Mouse (Mus musculus) heart, embryonic 15.5 days (tissue): ENCODE data around the gene Tdo2. TPM values are rescaled to one million over a fixed set of nuclear protein-coding genes. Genes with fewer than 3 reads are reported as not detected.
A peak's percentile ranks its signal among the peaks of the same experiment; 100 is the strongest.

Experiments used
- ATAC-seq: fragments of 200-750 bp; cut with Nextera tagmentation; replicated peaks from 2 replicates; pipeline ENCODE4 v1.8.0; 2017; ENCODE audit warnings: low read depth, moderate TSS enrichment; ENCODE audit not compliant: insufficient number of reproducible peaks, insufficient read depth, low FRiP score
- H3K27ac ChIP-seq: fragments of 300-500 bp; sonication (generic); 2 replicates; pipeline ENCODE4 v1.5.1; 2015; ENCODE audit warnings: mild to moderate bottlenecking, inconsistent platforms
- H3K27me3 ChIP-seq: fragments of 300-500 bp; sonication (generic); 2 replicates; pipeline ENCODE4 v1.6.1; 2015; ENCODE audit warnings: inconsistent platforms
- H3K36me3 ChIP-seq: fragments of 300-500 bp; sonication (generic); 2 replicates; pipeline ENCODE4 v1.6.1; 2015; ENCODE audit warnings: mild to moderate bottlenecking, inconsistent platforms
- H3K4me1 ChIP-seq: fragments of 300-500 bp; sonication (generic); replicated peaks from 2 replicates; pipeline ENCODE4 v1.6.1; 2015; ENCODE audit warnings: inconsistent platforms
- H3K4me2 ChIP-seq: fragments of 300-500 bp; sonication (generic); 2 replicates; pipeline ENCODE4 v1.6.1; 2015; ENCODE audit warnings: inconsistent platforms, mild to moderate bottlenecking, moderate library complexity
- H3K4me3 ChIP-seq: fragments of 300-500 bp; sonication (generic); 2 replicates; pipeline ENCODE4 v1.5.1; 2015; ENCODE audit warnings: mild to moderate bottlenecking, inconsistent platforms
- H3K9ac ChIP-seq: fragments of 300-500 bp; sonication (generic); 2 replicates; pipeline ENCODE4 v1.6.1; 2015; ENCODE audit warnings: mild to moderate bottlenecking, inconsistent platforms
- H3K9me3 ChIP-seq: fragments of 300-500 bp; sonication (generic); replicated peaks from 2 replicates; pipeline ENCODE4 v1.6.1; 2016; ENCODE audit warnings: inconsistent platforms
- WGBS: fragments of 180-500 bp; shearing (Covaris S2); methylation state at CpG from one replicate; pipeline ENCODE4 v1.1.7; 2015; ENCODE audit warnings: mixed read lengths; 5-methylcytosine and 5-hydroxymethylcytosine counted together
- polyA plus RNA-seq: library from polyadenylated mRNA; unstranded; fragments of >200 nt; fragmentation: Nextera tagmentation; extraction: Ambion mirVana; gene quantifications from 2 replicates; pipeline ENCODE4 v1.2.1, GENCODE M21; 2015

Tdo2 gene
- polyA plus RNA-seq: 0.33 and 0.55 TPM in 2 replicates

- no peak within 1 kb of the TSS for H3K27ac ChIP-seq
- H3K27me3 ChIP-seq: no peaks in the 10 kb centered on the region
- no peak for ATAC-seq
Measured at GRCm38 (mm10) chr3:81976102-81976501, at the start of gene Tdo2. TSS of gene Tdo2 (minus strand) at chr3:81976202.

DNA sequence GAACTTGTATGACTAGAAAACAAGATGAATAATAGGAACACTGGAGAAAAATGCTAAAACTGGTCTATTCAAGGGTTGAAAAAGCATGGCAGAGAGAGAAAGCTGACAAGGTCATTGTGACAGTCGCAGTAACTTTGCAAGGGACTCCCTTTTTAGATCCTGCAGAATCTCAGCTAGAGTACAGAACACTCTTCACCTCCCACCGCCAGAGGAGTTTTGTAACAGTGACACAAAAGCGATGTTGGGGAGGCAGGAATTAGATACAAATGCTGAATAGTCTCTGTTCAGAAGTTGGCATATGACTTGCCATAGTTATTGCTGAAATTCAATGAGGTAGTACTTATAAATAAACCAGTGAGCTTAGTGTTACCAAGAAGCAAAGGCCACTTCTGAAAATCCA lies 47.1 kb upstream of the Tdo2 start:
- no peak for ATAC-seq
- H3K9ac ChIP-seq: no peak overlapping the region
- H3K27ac ChIP-seq: no peak overlapping the region
- H3K36me3 ChIP-seq: no peaks in the 10 kb centered on the region
- no peak overlapping the region for H3K4me3 ChIP-seq
- WGBS: 43% methylated on average over 3 of the region's 3 CpGs
- no peaks in the 10 kb centered on the region for H3K27me3 ChIP-seq
- H3K9me3 ChIP-seq: no peaks in the 10 kb centered on the region
- H3K4me1 ChIP-seq: no peaks in the 10 kb centered on the region
- no peak overlapping the region for H3K4me2 ChIP-seq

More at GRCm38 (mm10) chr3:81976102-81976501, at the start of gene Tdo2:
- H3K4me1 ChIP-seq: no peaks in the 10 kb centered on the region
- H3K4me2 ChIP-seq: no peak within 1 kb of the TSS
- no peaks in the 10 kb centered on the region for H3K9me3 ChIP-seq
- no peak within 1 kb of the TSS for H3K4me3 ChIP-seq
- no peak within 1 kb of the TSS for H3K9ac ChIP-seq
- no peaks in the 10 kb centered on the region for H3K36me3 ChIP-seq

- H3K27me3 ChIP-seq: no peaks in the 10 kb centered on the region
- no peaks in the 10 kb centered on the region for H3K4me1 ChIP-seq
- 84% methylated on average over 8 of the region's 8 CpGs for WGBS
- H3K9ac ChIP-seq: no peak overlapping the region
- H3K4me3 ChIP-seq: no peak overlapping the region
- H3K9me3 ChIP-seq: no peaks in the 10 kb centered on the region
- ATAC-seq: no peak
- H3K4me2 ChIP-seq: no peak overlapping the region
- no peaks in the 10 kb centered on the region for H3K36me3 ChIP-seq
- no peak overlapping the region for H3K27ac ChIP-seq
Measured at GRCm38 (mm10) chr3:82022421-82022920, 46.5 kb upstream of the Tdo2 start.

DNA sequence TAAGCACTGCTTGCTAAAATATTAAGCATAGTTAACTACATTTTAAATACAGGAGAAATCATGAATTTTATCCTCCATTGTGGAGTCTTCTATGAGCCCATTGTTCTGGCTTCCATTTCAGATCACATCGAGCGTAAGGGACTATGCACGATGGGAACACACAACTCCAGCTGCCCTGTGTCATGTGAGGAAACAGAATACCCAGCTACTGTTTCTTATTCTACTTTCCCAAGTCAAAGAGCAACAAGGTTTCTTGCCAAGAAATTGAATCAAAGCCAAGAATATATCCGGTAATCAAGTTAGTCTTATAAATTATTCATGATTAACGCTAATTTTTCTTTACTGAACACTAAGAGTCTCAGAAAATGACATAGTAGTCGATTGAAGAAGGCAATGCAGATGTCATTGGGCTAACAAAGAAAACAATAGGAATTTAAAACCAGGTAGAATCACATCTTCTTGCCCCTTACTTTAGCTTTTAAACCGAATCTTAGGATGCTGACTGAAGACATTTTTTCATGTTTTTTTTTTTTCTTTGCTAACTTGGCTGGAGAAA lies 38.2 kb upstream of the Tdo2 start:
- Histone ChIP-seq H3K9ac (no peak overlapping the region), H3K4me3 (no peak overlapping the region), H3K36me3 (no peaks in the 10 kb centered on the region), H3K27ac (no peak overlapping the region), H3K27me3 (no peaks in the 10 kb centered on the region), H3K4me1 (no peaks in the 10 kb centered on the region), H3K4me2 (no peak overlapping the region), H3K9me3 (no peaks in the 10 kb centered on the region)
- ATAC-seq: no peak
- 62% methylated on average over 7 of the region's 7 CpGs for WGBS

- H3K27me3 ChIP-seq: no peaks in the 10 kb centered on the region
- no peak for ATAC-seq
- H3K9me3 ChIP-seq: no peaks in the 10 kb centered on the region
- H3K36me3 ChIP-seq: no peaks in the 10 kb centered on the region
- no peak overlapping the region for H3K27ac ChIP-seq
- 86% methylated on average over 1 of the region's 1 CpGs for WGBS
- H3K4me3 ChIP-seq: no peak overlapping the region
- H3K4me1 ChIP-seq: no peaks in the 10 kb centered on the region
- no peak overlapping the region for H3K4me2 ChIP-seq
- H3K9ac ChIP-seq: no peak overlapping the region
Measured at GRCm38 (mm10) chr3:82007002-82007401, 31.0 kb upstream of the Tdo2 start.

GRCm38 (mm10) chr3:81995988-81996387 lies 20.0 kb upstream of the Tdo2 start:
- no peak for ATAC-seq
- Histone ChIP-seq H3K9me3 (no peaks in the 10 kb centered on the region), H3K9ac (no peak overlapping the region), H3K4me1 (no peaks in the 10 kb centered on the region), H3K27me3 (no peaks in the 10 kb centered on the region), H3K4me2 (no peak overlapping the region), H3K27ac (no peak overlapping the region), H3K36me3 (no peaks in the 10 kb centered on the region), H3K4me3 (no peak overlapping the region)
- WGBS: 4% methylated on average over 1 of the region's 1 CpGs

DNA sequence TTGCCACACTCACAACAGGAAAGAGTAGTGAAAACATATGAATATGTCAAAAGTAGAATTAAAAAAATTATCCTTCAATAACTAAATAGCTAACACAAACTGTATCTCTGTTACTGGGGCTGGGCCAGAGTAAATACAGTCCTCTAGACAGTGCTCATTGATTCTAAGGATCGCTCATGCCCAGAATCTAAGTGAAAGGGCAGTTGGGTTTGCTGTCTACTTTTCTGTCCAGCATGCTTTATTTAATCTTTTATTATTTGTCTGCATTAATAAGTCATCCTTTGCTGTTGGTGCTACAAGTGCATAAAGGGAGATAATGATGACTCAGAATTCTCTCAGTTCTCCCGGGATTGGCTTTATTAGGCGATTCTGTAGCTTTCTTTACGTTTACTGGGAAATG lies 19.4 kb upstream of the Tdo2 start:
- ATAC-seq: no peak
- Histone ChIP-seq H3K9ac (no peak overlapping the region), H3K4me2 (no peak overlapping the region), H3K36me3 (no peaks in the 10 kb centered on the region), H3K27me3 (no peaks in the 10 kb centered on the region), H3K4me3 (no peak overlapping the region), H3K27ac (no peak overlapping the region), H3K9me3 (no peaks in the 10 kb centered on the region), H3K4me1 (0 out of 2 replicates have a peak, but pooled peaks cover 2% of the 10 kb centered on the region)
- 30% methylated on average over 4 of the region's 4 CpGs for WGBS

DNA sequence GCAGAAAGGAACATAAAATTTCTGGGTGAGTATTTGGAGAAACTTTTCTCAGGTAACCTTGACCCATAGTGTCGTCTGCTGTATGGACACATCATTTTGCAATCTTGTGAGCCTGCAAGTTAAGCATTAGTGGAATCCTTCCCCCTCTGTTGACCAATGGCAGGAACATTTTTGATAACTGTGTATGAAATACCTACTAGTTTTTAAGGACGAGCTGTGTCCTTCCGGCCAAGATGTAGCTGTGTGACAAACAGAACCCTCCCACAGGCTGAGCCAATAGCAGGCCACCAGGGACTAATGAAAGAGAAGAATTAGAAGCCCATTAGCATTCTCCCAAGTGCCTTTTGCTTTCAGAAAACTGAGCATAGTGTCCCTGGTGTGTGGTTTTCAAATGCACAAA lies 14.5 kb upstream of the Tdo2 start:
- Histone ChIP-seq H3K9me3 (no peaks in the 10 kb centered on the region), H3K27ac (peak overlapping the region; percentile 49; the same call in 1 of the 2 replicates), H3K4me2 (no peak overlapping the region), H3K4me1 (peaks cover 10% of the 10 kb centered on the region), H3K4me3 (no peak overlapping the region), H3K36me3 (no peaks in the 10 kb centered on the region), H3K27me3 (no peaks in the 10 kb centered on the region), H3K9ac (no peak overlapping the region)
- ATAC-seq: no peak
- 38% methylated on average over 3 of the region's 3 CpGs for WGBS

GRCm38 (mm10) chr3:81989692-81990141 lies 13.7 kb upstream of the Tdo2 start:
- Histone ChIP-seq H3K4me2 (0 out of 2 replicates have a peak overlapping the region, but pooled peaks have one; percentile 10), H3K4me3 (no peak overlapping the region), H3K4me1 (peaks cover 10% of the 10 kb centered on the region), H3K9ac (no peak overlapping the region), H3K9me3 (no peaks in the 10 kb centered on the region), H3K27me3 (no peaks in the 10 kb centered on the region), H3K36me3 (no peaks in the 10 kb centered on the region), H3K27ac (peak overlapping the region; percentile 33)
- 6% methylated on average over 2 of the region's 2 CpGs for WGBS
- ATAC-seq: peak; percentile 78

DNA sequence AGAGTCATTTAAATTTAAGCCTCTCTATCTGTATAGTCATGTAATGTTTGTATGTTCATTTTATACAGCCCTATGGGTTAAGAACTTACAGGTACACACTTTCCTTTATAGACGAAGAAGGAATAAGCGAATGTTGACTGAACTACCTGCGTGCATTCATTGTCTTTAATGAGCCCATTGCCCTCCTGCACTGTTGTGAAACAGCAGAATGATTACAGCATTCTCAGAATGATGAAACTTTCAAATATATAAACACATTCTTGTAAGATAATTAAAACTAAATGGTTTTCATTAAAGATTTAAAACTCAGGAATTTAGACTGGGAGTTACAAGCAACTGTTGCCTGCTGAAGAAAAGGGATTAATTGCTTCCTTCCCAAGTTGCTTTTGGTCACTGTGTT lies 11.6 kb upstream of the Tdo2 start:
- WGBS: 94% methylated on average over 3 of the region's 3 CpGs

DNA sequence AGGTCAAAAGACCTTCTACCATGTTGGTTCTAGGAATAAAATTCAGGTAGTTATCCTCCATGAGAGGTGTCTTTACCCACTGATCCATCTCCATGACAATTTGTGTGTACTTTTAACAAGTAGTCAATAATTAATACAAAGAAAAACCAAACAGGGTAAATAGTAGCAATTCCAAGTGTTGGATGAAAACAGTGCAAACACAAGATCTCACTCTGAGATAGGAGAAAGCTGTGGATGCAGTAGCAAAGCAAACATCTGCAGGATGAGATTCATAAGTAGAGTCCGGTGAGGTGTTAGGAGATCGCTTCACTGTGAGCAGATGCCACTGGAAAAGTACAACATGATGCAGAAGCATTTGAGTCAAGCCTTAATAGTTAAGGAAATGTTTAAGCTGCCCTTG lies 10.1 kb upstream of the Tdo2 start:
- Histone ChIP-seq H3K27me3 (no peaks in the 10 kb centered on the region), H3K36me3 (no peaks in the 10 kb centered on the region), H3K4me1 (peaks cover 10% of the 10 kb centered on the region), H3K9me3 (no peaks in the 10 kb centered on the region), H3K27ac (no peak overlapping the region), H3K9ac (no peak overlapping the region), H3K4me3 (no peak overlapping the region), H3K4me2 (no peak overlapping the region)
- 90% methylated on average over 2 of the region's 2 CpGs for WGBS
- ATAC-seq: no peak

More for the DNA sequence above, 11.6 kb upstream of the Tdo2 start:
- ATAC-seq: no peak
- Histone ChIP-seq H3K4me3 (no peak overlapping the region), H3K27me3 (no peaks in the 10 kb centered on the region), H3K4me1 (peaks cover 10% of the 10 kb centered on the region), H3K9ac (no peak overlapping the region), H3K9me3 (no peaks in the 10 kb centered on the region), H3K27ac (no peak overlapping the region), H3K4me2 (no peak overlapping the region), H3K36me3 (no peaks in the 10 kb centered on the region)

DNA sequence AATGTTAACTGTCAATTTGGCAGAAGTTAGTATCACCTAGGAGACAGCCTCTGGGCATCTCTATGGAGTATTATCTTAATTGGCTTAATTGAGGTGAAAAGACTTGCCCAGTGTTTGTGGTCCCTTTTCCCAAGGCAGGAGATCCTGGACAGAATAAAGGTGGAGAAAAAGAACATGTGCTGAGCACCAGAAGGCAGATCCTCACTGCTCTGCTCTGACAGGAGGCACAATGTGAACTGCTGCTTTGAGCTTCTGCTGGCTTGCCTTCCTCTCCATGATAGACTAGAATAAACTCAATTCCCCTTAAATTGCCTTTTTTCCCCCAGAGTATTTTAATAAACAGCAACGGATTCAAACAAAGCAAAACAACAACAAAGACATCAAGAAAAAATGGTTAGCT lies 9.1 kb upstream of the Tdo2 start:
- peaks cover 8% of the 10 kb centered on the region for H3K4me1 ChIP-seq
- no peaks in the 10 kb centered on the region for H3K36me3 ChIP-seq
- ATAC-seq: no peak
- H3K9ac ChIP-seq: no peak overlapping the region
- H3K9me3 ChIP-seq: no peaks in the 10 kb centered on the region
- H3K4me2 ChIP-seq: no peak overlapping the region
- no peak overlapping the region for H3K4me3 ChIP-seq
- 37% methylated on average over 1 of the region's 1 CpGs for WGBS
- H3K27me3 ChIP-seq: no peaks in the 10 kb centered on the region
- no peak overlapping the region for H3K27ac ChIP-seq
